In genomic region chr5:20582995-20583435, GRCm38 (mm10) we compare ENCODE assay signal across 13 mouse cellular contexts.
DNase-seq lines count a peak whose midpoint lies in the region; ATAC-seq and TF ChIP-seq lines count a peak whose summit lies in the region.
"Had no signal": no experiment of that assay in that cellular context is flagged by ENCODE, and none has a peak within 500 bp of the region (broad histone marks: within the 10 kb centered on the region; RNA-seq: fewer than 3 reads in every experiment).

No protein-coding gene starts in this region.

- H3K9ac ChIP-seq in heart, embryonic 15.5 days: no peak overlapping the region
- no peak overlapping the region for H3K9ac ChIP-seq in forebrain, postnatal 0 days
- H3K9ac ChIP-seq: kidney, embryonic 15.5 days; liver, embryonic 13.5 days had no signal

- H3K27me3 ChIP-seq in heart, embryonic 15.5 days: no peaks in the 10 kb centered on the region
- H3K27me3 ChIP-seq in forebrain, postnatal 0 days (ENCODE audit: insufficient read depth, low read length): no peaks in the 10 kb centered on the region
- no peaks in the 10 kb centered on the region for H3K27me3 ChIP-seq in myocyte (ENCODE audit: control insufficient read depth, insufficient read depth, insufficient read length)
- H3K27me3 ChIP-seq: kidney, embryonic 15.5 days; megakaryocyte, embryonic 14.5 days had no signal

- no peak overlapping the region for H3K27ac ChIP-seq in heart, embryonic 15.5 days
- H3K27ac ChIP-seq in forebrain, postnatal 0 days (ENCODE audit: low read depth, low read length): no peak overlapping the region
- H3K27ac ChIP-seq in layer of hippocampus, adult 2 months: peak overlapping the region; percentile 47; the same call in 1 of the 2 replicates
- H3K27ac ChIP-seq: kidney, embryonic 15.5 days; liver, embryonic 13.5 days had no signal

- no peak for DNase-seq in heart, postnatal 4 days
- DNase-seq in forebrain, postnatal 0 days: peak; percentile 56
- DNase-seq in layer of hippocampus, adult 2 months (ENCODE audit: low spot score in 2 of 2): peak in 1 of 2 experiments; percentile 46
- DNase-seq in spleen, adult 12 weeks (ENCODE audit: low spot score): no peak
- no peak for DNase-seq in gastrocnemius, adult 8-10 months (ENCODE audit: low spot score in 2 of 2)
- DNase-seq: adrenal gland, postnatal 36 days; gastrocnemius, postnatal 36 days; liver, embryonic 13.5 days had no signal

- no peak for TF ChIP-seq POLR2A in myocyte (IDR thresholded peaks at IDR 0.05; ENCODE audit: insufficient read length, low read depth)

- peak overlapping the region; percentile 25; the same call in 1 of the 2 replicates for H3K4me2 ChIP-seq in heart, embryonic 15.5 days
- no peak overlapping the region for H3K4me2 ChIP-seq in forebrain, postnatal 0 days (ENCODE audit: low read depth)
- H3K4me2 ChIP-seq in myocyte (ENCODE audit: low read depth): peak overlapping the region; percentile 12
- H3K4me2 ChIP-seq: kidney, embryonic 15.5 days; liver, embryonic 13.5 days had no signal

- no peaks in the 10 kb centered on the region for H3K4me1 ChIP-seq in heart, embryonic 15.5 days (replicated peaks)
- H3K4me1 ChIP-seq in forebrain, postnatal 0 days (ENCODE audit: insufficient read depth): no peaks in the 10 kb centered on the region
- H3K4me1 ChIP-seq: kidney, embryonic 15.5 days; liver, embryonic 13.5 days; megakaryocyte, embryonic 14.5 days had no signal

- H3K79me2 ChIP-seq in myocyte (ENCODE audit: control insufficient read depth, insufficient read depth): no peaks in the 10 kb centered on the region

- no peak overlapping the region for H3ac ChIP-seq in myocyte (ENCODE audit: control insufficient read depth, insufficient read length)

- no peaks in the 10 kb centered on the region for H3K9me3 ChIP-seq in heart, embryonic 15.5 days (replicated peaks)
- H3K9me3 ChIP-seq in forebrain, postnatal 0 days (ENCODE audit: low read length): no peaks in the 10 kb centered on the region
- H3K9me3 ChIP-seq: G1E; kidney, embryonic 15.5 days; liver, embryonic 13.5 days had no signal

- no peaks in the 10 kb centered on the region for H3K36me3 ChIP-seq in heart, embryonic 15.5 days
- H3K36me3 ChIP-seq in forebrain, postnatal 0 days (ENCODE audit: insufficient read depth): peaks cover 5% of the 10 kb centered on the region; the same call in 1 of the 2 replicates
- H3K36me3 ChIP-seq in myocyte (ENCODE audit: control insufficient read depth, insufficient read depth): no peaks in the 10 kb centered on the region
- H3K36me3 ChIP-seq: G1E; kidney, embryonic 15.5 days; liver, embryonic 13.5 days had no signal

- TF ChIP-seq CTCF in forebrain, postnatal 0 days (IDR thresholded peaks at IDR 0.05; ENCODE audit: low read depth): no peak
- no peak for TF ChIP-seq CTCF in layer of hippocampus, adult 2 months (conservative IDR thresholded peaks at IDR 0.05)

- no peak overlapping the region for H3K4me3 ChIP-seq in heart, embryonic 15.5 days
- no peak overlapping the region for H3K4me3 ChIP-seq in forebrain, postnatal 0 days (ENCODE audit: low read depth, low read length)
- no peak overlapping the region for H3K4me3 ChIP-seq in layer of hippocampus, adult 2 months
- no peak overlapping the region for H3K4me3 ChIP-seq in myocyte
- H3K4me3 ChIP-seq: kidney, embryonic 15.5 days; liver, embryonic 13.5 days; megakaryocyte, embryonic 14.5 days had no signal

- no peak for ATAC-seq in heart, embryonic 15.5 days (replicated peaks; ENCODE audit: insufficient number of reproducible peaks, insufficient read depth, low FRiP score, low read depth)
- peak; percentile 84 for ATAC-seq in forebrain, postnatal 0 days

- WGBS in heart, embryonic 15.5 days: 31% methylated on average over 10 of the region's 10 CpGs
- 34% methylated on average over 10 of the region's 10 CpGs for WGBS in forebrain, postnatal 0 days

TF ChIP-seq in myocyte, 11 proteins besides CTCF, POLR2A, EP300 and RAD21:
- TF ChIP-seq MYOD1 (IDR thresholded peaks at IDR 0.05; ENCODE audit: control insufficient read depth in 1 of 3, insufficient read length in 2 of 3, low read depth in 2 of 3) (peak in 2 of 3 experiments; percentile 40 to 76), REST (IDR thresholded peaks at IDR 0.05; ENCODE audit: insufficient read depth, insufficient read length) (no peak)
